Mouse (Mus musculus): ENCODE results near the gene Rgs3. TPM values are rescaled to one million over a fixed set of nuclear protein-coding genes. Genes with fewer than 3 reads are reported as not detected.

Rgs3 gene
- polyA plus RNA-seq, 1 experiment from 2014 or later = 35.4 TPM

GRCm38 (mm10) chr4:62641656-62642055 lies 82.0 kb downstream of the Rgs3 start:
- Histone ChIP-seq H3K27me3 (replicated peaks; ENCODE audit: low read depth, poor library complexity, severe bottlenecking) (peaks cover 8% of the 10 kb centered on the region; the same call in 1 of the 2 replicates), H3K36me3 (replicated peaks) (no peaks in the 10 kb centered on the region), H3K4me3 (no peak overlapping the region), H3K27ac (replicated peaks) (peak overlapping the region; percentile 30; the same call in 1 of the 2 replicates), H3K9me3 (no peaks in the 10 kb centered on the region), H3K4me1 (peaks cover 55% of the 10 kb centered on the region)
- DNase-seq (ENCODE audit: low spot score) = no peak
- WGBS = 76% methylated on average over 3 of the region's 3 CpGs

GRCm38 (mm10) chr4:62643401-62643800 lies 83.8 kb downstream of the Rgs3 start:
- peaks cover 8% of the 10 kb centered on the region; the same call in 1 of the 2 replicates for H3K27me3 ChIP-seq (replicated peaks; ENCODE audit: low read depth, poor library complexity, severe bottlenecking)
- H3K9me3 ChIP-seq = no peaks in the 10 kb centered on the region
- no peak for DNase-seq (ENCODE audit: low spot score)
- 72% methylated on average over 8 of the region's 8 CpGs for WGBS
- H3K4me3 ChIP-seq = no peak overlapping the region
- H3K27ac ChIP-seq (replicated peaks) = peak overlapping the region; percentile 51
- H3K36me3 ChIP-seq (replicated peaks) = 0 out of 2 replicates have a peak, but pooled peaks cover 3% of the 10 kb centered on the region
- peaks cover 49% of the 10 kb centered on the region for H3K4me1 ChIP-seq

GRCm38 (mm10) chr4:62644031-62644793 lies 84.6 kb downstream of the Rgs3 start:
- Histone ChIP-seq H3K27me3 (replicated peaks; ENCODE audit: low read depth, poor library complexity, severe bottlenecking) (peaks cover 8% of the 10 kb centered on the region; the same call in 1 of the 2 replicates), H3K4me1 (peaks cover 46% of the 10 kb centered on the region), H3K27ac (replicated peaks) (peak overlapping the region; percentile 51), H3K4me3 (no peak overlapping the region), H3K36me3 (replicated peaks) (0 out of 2 replicates have a peak, but pooled peaks cover 3% of the 10 kb centered on the region), H3K9me3 (no peaks in the 10 kb centered on the region)
- DNase-seq (ENCODE audit: low spot score) = no peak
- WGBS = 78% methylated on average over 11 of the region's 11 CpGs

- Histone ChIP-seq H3K27ac (replicated peaks) (no peak overlapping the region), H3K9me3 (no peaks in the 10 kb centered on the region), H3K4me3 (no peak overlapping the region), H3K36me3 (replicated peaks) (0 out of 2 replicates have a peak, but pooled peaks cover 3% of the 10 kb centered on the region), H3K27me3 (replicated peaks; ENCODE audit: low read depth, poor library complexity, severe bottlenecking) (0 out of 2 replicates have a peak, but pooled peaks cover 8% of the 10 kb centered on the region), H3K4me1 (peaks cover 53% of the 10 kb centered on the region)
- WGBS = 76% methylated on average over 9 of the region's 9 CpGs
- DNase-seq (ENCODE audit: low spot score) = no peak
Observed at GRCm38 (mm10) chr4:62646556-62647248, 87.1 kb downstream of the Rgs3 start.

GRCm38 (mm10) chr4:62648848-62649247 lies 89.2 kb downstream of the Rgs3 start:
- WGBS = 88% methylated on average over 3 of the region's 3 CpGs
- Histone ChIP-seq H3K9me3 (no peaks in the 10 kb centered on the region), H3K4me1 (peaks cover 43% of the 10 kb centered on the region), H3K36me3 (replicated peaks) (0 out of 2 replicates have a peak, but pooled peaks cover 3% of the 10 kb centered on the region), H3K27ac (replicated peaks) (no peak overlapping the region), H3K27me3 (replicated peaks; ENCODE audit: low read depth, poor library complexity, severe bottlenecking) (0 out of 2 replicates have a peak, but pooled peaks cover 8% of the 10 kb centered on the region), H3K4me3 (no peak overlapping the region)
- DNase-seq (ENCODE audit: low spot score) = no peak

GRCm38 (mm10) chr4:62649536-62650230 lies 90.0 kb downstream of the Rgs3 start:
- H3K4me1 ChIP-seq = peaks cover 35% of the 10 kb centered on the region
- WGBS = 69% methylated on average over 8 of the region's 8 CpGs
- H3K36me3 ChIP-seq (replicated peaks) = 0 out of 2 replicates have a peak, but pooled peaks cover 3% of the 10 kb centered on the region

GRCm38 (mm10) chr4:62651179-62651760 lies 91.6 kb downstream of the Rgs3 start:
- Histone ChIP-seq H3K27ac (replicated peaks) (no peak overlapping the region), H3K4me3 (no peak overlapping the region), H3K4me1 (peaks cover 40% of the 10 kb centered on the region), H3K36me3 (replicated peaks) (0 out of 2 replicates have a peak, but pooled peaks cover 3% of the 10 kb centered on the region), H3K27me3 (replicated peaks; ENCODE audit: low read depth, poor library complexity, severe bottlenecking) (no peaks in the 10 kb centered on the region), H3K9me3 (no peaks in the 10 kb centered on the region)
- WGBS = 46% methylated on average over 7 of the region's 7 CpGs
- DNase-seq (ENCODE audit: low spot score) = no peak

More at GRCm38 (mm10) chr4:62649536-62650230, 90.0 kb downstream of the Rgs3 start:
- DNase-seq (ENCODE audit: low spot score) = no peak
- Histone ChIP-seq H3K9me3 (no peaks in the 10 kb centered on the region), H3K27ac (replicated peaks) (no peak overlapping the region), H3K4me3 (no peak overlapping the region), H3K27me3 (replicated peaks; ENCODE audit: low read depth, poor library complexity, severe bottlenecking) (0 out of 2 replicates have a peak, but pooled peaks cover 8% of the 10 kb centered on the region)

- no peaks in the 10 kb centered on the region for H3K36me3 ChIP-seq (replicated peaks)
- H3K4me3 ChIP-seq = no peak overlapping the region
- peaks cover 40% of the 10 kb centered on the region for H3K4me1 ChIP-seq
- H3K9me3 ChIP-seq = no peaks in the 10 kb centered on the region
- no peak for DNase-seq (ENCODE audit: low spot score)
- H3K27ac ChIP-seq (replicated peaks) = peak overlapping the region; percentile 51
- H3K27me3 ChIP-seq (replicated peaks; ENCODE audit: low read depth, poor library complexity, severe bottlenecking) = no peaks in the 10 kb centered on the region
- WGBS = 55% methylated on average over 4 of the region's 4 CpGs
Observed at GRCm38 (mm10) chr4:62652215-62652614, 92.6 kb downstream of the Rgs3 start.

GRCm38 (mm10) chr4:62652921-62653757 lies 93.5 kb downstream of the Rgs3 start:
- H3K36me3 ChIP-seq (replicated peaks) = no peaks in the 10 kb centered on the region
- no peak overlapping the region for H3K4me3 ChIP-seq
- peak overlapping the region; percentile 51 for H3K27ac ChIP-seq (replicated peaks)
- H3K9me3 ChIP-seq = no peaks in the 10 kb centered on the region
- WGBS = 82% methylated on average over 12 of the region's 12 CpGs
- H3K4me1 ChIP-seq = peaks cover 40% of the 10 kb centered on the region
- no peak for DNase-seq (ENCODE audit: low spot score)
- no peaks in the 10 kb centered on the region for H3K27me3 ChIP-seq (replicated peaks; ENCODE audit: low read depth, poor library complexity, severe bottlenecking)

- DNase-seq (ENCODE audit: low spot score) = no peak
- no peaks in the 10 kb centered on the region for H3K27me3 ChIP-seq (replicated peaks; ENCODE audit: low read depth, poor library complexity, severe bottlenecking)
- no peak overlapping the region for H3K4me3 ChIP-seq
- H3K36me3 ChIP-seq (replicated peaks) = no peaks in the 10 kb centered on the region
- 90% methylated on average over 5 of the region's 5 CpGs for WGBS
- peaks cover 45% of the 10 kb centered on the region for H3K4me1 ChIP-seq
- no peaks in the 10 kb centered on the region for H3K9me3 ChIP-seq
- no peak overlapping the region for H3K27ac ChIP-seq (replicated peaks)
Observed at GRCm38 (mm10) chr4:62653922-62654661, 94.4 kb downstream of the Rgs3 start.

- H3K36me3 ChIP-seq (replicated peaks) = no peaks in the 10 kb centered on the region
- no peak overlapping the region for H3K4me3 ChIP-seq
- peak overlapping the region; percentile 63; the same call in 1 of the 2 replicates for H3K27ac ChIP-seq (replicated peaks)
- 35% methylated on average over 15 of the region's 15 CpGs for WGBS
- H3K9me3 ChIP-seq = no peaks in the 10 kb centered on the region
- DNase-seq (ENCODE audit: low spot score) = peak; percentile 37
- peaks cover 61% of the 10 kb centered on the region for H3K4me1 ChIP-seq
- no peaks in the 10 kb centered on the region for H3K27me3 ChIP-seq (replicated peaks; ENCODE audit: low read depth, poor library complexity, severe bottlenecking)
Observed at GRCm38 (mm10) chr4:62659264-62659663, 99.6 kb downstream of the Rgs3 start.

Data from embryonic facial prominence, embryonic 10.5 days (tissue).